Mouse (Mus musculus): Measurements from ENCODE around the gene Cds2. TPM values are rescaled to one million over a fixed set of nuclear protein-coding genes. Genes with fewer than 3 reads are reported as not detected.
"Not testable (repeated sequence)": the region's sequence is repeated elsewhere in the genome, so short reads cannot be mapped to it uniquely, and the experiment has no call there.

Gene Cds2
- 47.3 and 48.1 TPM in 2 replicates for polyA plus RNA-seq (2012; rRNA removed)

- WGBS, result under 1% methylated on average over 49 of the region's 49 CpGs
- Histone ChIP-seq H3K4me1 (ENCODE audit: control insufficient read depth, insufficient read depth, low read length) (peaks cover 16% of the 10 kb centered on the region; the same call in 1 of the 2 replicates), H3K36me3 (ENCODE audit: control insufficient read depth, insufficient read depth, low read length) (no peaks in the 10 kb centered on the region), H3K27ac (ENCODE audit: insufficient read depth, low read depth, low read length) (peak within 1 kb of the TSS; percentile 84), H3K27me3 (replicated peaks; ENCODE audit: control insufficient read depth, insufficient read depth, low read length) (no peaks in the 10 kb centered on the region), H3K4me3 (ENCODE audit: insufficient read depth, low read depth, low read length) (peak within 1 kb of the TSS; percentile 96)
- TF ChIP-seq POLR2A (IDR thresholded peaks at IDR 0.05; ENCODE audit: low read depth, low read length) (no peak), CTCF (conservative IDR thresholded peaks at IDR 0.05; ENCODE audit: insufficient read depth, insufficient read length, low read depth, low read length) (peak; percentile 98; the same call in 1 of the 2 replicates)
- DNase-seq, result peak; percentile 100
Measured at GRCm38 (mm10) chr2:132262879-132263398, at the start of gene Cds2. Gene Cds2 (plus strand): TSS chr2:132263148.

GRCm38 (mm10) chr2:132221611-132222073 is 41.3 kb upstream of the Cds2 start:
- H3K27ac ChIP-seq (ENCODE audit: insufficient read depth, low read depth, low read length), result no peak overlapping the region
- H3K36me3 ChIP-seq (ENCODE audit: control insufficient read depth, insufficient read depth, low read length), result no peaks in the 10 kb centered on the region
- H3K4me3 ChIP-seq (ENCODE audit: insufficient read depth, low read depth, low read length), result no peak overlapping the region
- DNase-seq, result peak; percentile 8
- WGBS, result 56% methylated on average over 11 of the region's 11 CpGs
- H3K27me3 ChIP-seq (replicated peaks; ENCODE audit: control insufficient read depth, insufficient read depth, low read length), result no peaks in the 10 kb centered on the region
- TF ChIP-seq POLR2A (IDR thresholded peaks at IDR 0.05; ENCODE audit: low read depth, low read length) (no peak), CTCF (conservative IDR thresholded peaks at IDR 0.05; ENCODE audit: insufficient read depth, insufficient read length, low read depth, low read length) (no peak)
- no peaks in the 10 kb centered on the region for H3K4me1 ChIP-seq (ENCODE audit: control insufficient read depth, insufficient read depth, low read length)

GRCm38 (mm10) chr2:132224359-132224758 is 38.6 kb upstream of the Cds2 start:
- H3K4me3 ChIP-seq (ENCODE audit: insufficient read depth, low read depth, low read length), result no peak overlapping the region
- WGBS, result 83% methylated on average over 4 of the region's 4 CpGs
- H3K36me3 ChIP-seq (ENCODE audit: control insufficient read depth, insufficient read depth, low read length), result no peaks in the 10 kb centered on the region
- TF ChIP-seq POLR2A (IDR thresholded peaks at IDR 0.05; ENCODE audit: low read depth, low read length) (no peak), CTCF (conservative IDR thresholded peaks at IDR 0.05; ENCODE audit: insufficient read depth, insufficient read length, low read depth, low read length) (no peak)
- H3K27me3 ChIP-seq (replicated peaks; ENCODE audit: control insufficient read depth, insufficient read depth, low read length), result peaks cover 2% of the 10 kb centered on the region; the same call in 1 of the 2 replicates
- DNase-seq, result no peak
- H3K4me1 ChIP-seq (ENCODE audit: control insufficient read depth, insufficient read depth, low read length), result no peaks in the 10 kb centered on the region
- no peak overlapping the region for H3K27ac ChIP-seq (ENCODE audit: insufficient read depth, low read depth, low read length)

- no peak overlapping the region for H3K27ac ChIP-seq (ENCODE audit: insufficient read depth, low read depth, low read length)
- 93% methylated on average over 3 of the region's 3 CpGs for WGBS
Measured at GRCm38 (mm10) chr2:132232413-132232945, 30.5 kb upstream of the Cds2 start.

GRCm38 (mm10) chr2:132233985-132234765 is 28.8 kb upstream of the Cds2 start:
- TF ChIP-seq POLR2A (IDR thresholded peaks at IDR 0.05; ENCODE audit: low read depth, low read length), result no peak
- Histone ChIP-seq H3K4me3 (ENCODE audit: insufficient read depth, low read depth, low read length) (no peak overlapping the region), H3K27me3 (replicated peaks; ENCODE audit: control insufficient read depth, insufficient read depth, low read length) (no peaks in the 10 kb centered on the region), H3K36me3 (ENCODE audit: control insufficient read depth, insufficient read depth, low read length) (no peaks in the 10 kb centered on the region), H3K27ac (ENCODE audit: insufficient read depth, low read depth, low read length) (no peak overlapping the region), H3K4me1 (ENCODE audit: control insufficient read depth, insufficient read depth, low read length) (peaks cover 12% of the 10 kb centered on the region; the same call in 1 of the 2 replicates)
- WGBS, result 31% methylated on average over 16 of the region's 16 CpGs
- DNase-seq, result peak; percentile 75

More at GRCm38 (mm10) chr2:132232413-132232945, 30.5 kb upstream of the Cds2 start:
- H3K36me3 ChIP-seq (ENCODE audit: control insufficient read depth, insufficient read depth, low read length), result no peaks in the 10 kb centered on the region
- peaks cover 12% of the 10 kb centered on the region; the same call in 1 of the 2 replicates for H3K4me1 ChIP-seq (ENCODE audit: control insufficient read depth, insufficient read depth, low read length)
- no peak for DNase-seq
- TF ChIP-seq POLR2A (IDR thresholded peaks at IDR 0.05; ENCODE audit: low read depth, low read length) (no peak), CTCF (conservative IDR thresholded peaks at IDR 0.05; ENCODE audit: insufficient read depth, insufficient read length, low read depth, low read length) (no peak)
- peaks cover 2% of the 10 kb centered on the region; the same call in 1 of the 2 replicates for H3K27me3 ChIP-seq (replicated peaks; ENCODE audit: control insufficient read depth, insufficient read depth, low read length)
- H3K4me3 ChIP-seq (ENCODE audit: insufficient read depth, low read depth, low read length), result no peak overlapping the region

GRCm38 (mm10) chr2:132235291-132235690 is 27.7 kb upstream of the Cds2 start:
- TF ChIP-seq CTCF (conservative IDR thresholded peaks at IDR 0.05; ENCODE audit: insufficient read depth, insufficient read length, low read depth, low read length) (no peak), POLR2A (IDR thresholded peaks at IDR 0.05; ENCODE audit: low read depth, low read length) (no peak)
- WGBS, result 73% methylated on average over 2 of the region's 2 CpGs

GRCm38 (mm10) chr2:132235975-132236374 is 27.0 kb upstream of the Cds2 start:
- WGBS, result 72% methylated on average over 7 of the region's 7 CpGs
- no peaks in the 10 kb centered on the region for H3K36me3 ChIP-seq (ENCODE audit: control insufficient read depth, insufficient read depth, low read length)
- no peaks in the 10 kb centered on the region for H3K27me3 ChIP-seq (replicated peaks; ENCODE audit: control insufficient read depth, insufficient read depth, low read length)
- no peak overlapping the region for H3K27ac ChIP-seq (ENCODE audit: insufficient read depth, low read depth, low read length)
- no peak for DNase-seq
- TF ChIP-seq POLR2A (IDR thresholded peaks at IDR 0.05; ENCODE audit: low read depth, low read length) (no peak), CTCF (conservative IDR thresholded peaks at IDR 0.05; ENCODE audit: insufficient read depth, insufficient read length, low read depth, low read length) (no peak)
- H3K4me3 ChIP-seq (ENCODE audit: insufficient read depth, low read depth, low read length), result no peak overlapping the region
- H3K4me1 ChIP-seq (ENCODE audit: control insufficient read depth, insufficient read depth, low read length), result peaks cover 12% of the 10 kb centered on the region; the same call in 1 of the 2 replicates

More at GRCm38 (mm10) chr2:132235291-132235690, 27.7 kb upstream of the Cds2 start:
- Histone ChIP-seq H3K27me3 (replicated peaks; ENCODE audit: control insufficient read depth, insufficient read depth, low read length) (no peaks in the 10 kb centered on the region), H3K36me3 (ENCODE audit: control insufficient read depth, insufficient read depth, low read length) (no peaks in the 10 kb centered on the region), H3K27ac (ENCODE audit: insufficient read depth, low read depth, low read length) (no peak overlapping the region), H3K4me1 (ENCODE audit: control insufficient read depth, insufficient read depth, low read length) (peaks cover 12% of the 10 kb centered on the region; the same call in 1 of the 2 replicates), H3K4me3 (ENCODE audit: insufficient read depth, low read depth, low read length) (no peak overlapping the region)
- DNase-seq, result no peak

- not testable (repeated sequence) for H3K27ac ChIP-seq (ENCODE audit: insufficient read depth, low read depth, low read length); DNase-seq; H3K27me3 ChIP-seq (replicated peaks; ENCODE audit: control insufficient read depth, insufficient read depth, low read length); H3K36me3 ChIP-seq (ENCODE audit: control insufficient read depth, insufficient read depth, low read length); H3K4me3 ChIP-seq (ENCODE audit: insufficient read depth, low read depth, low read length); H3K4me1 ChIP-seq (ENCODE audit: control insufficient read depth, insufficient read depth, low read length)
- 91% methylated on average over 3 of the region's 3 CpGs for WGBS
Measured at GRCm38 (mm10) chr2:132239434-132239833, 23.5 kb upstream of the Cds2 start.
